Mouse (Mus musculus) hindbrain, postnatal 0 days (tissue): ENCODE data around the gene Serpinf1. TPM values are rescaled to one million over a fixed set of nuclear protein-coding genes. Genes with fewer than 3 reads are reported as not detected.

Source experiments
- ATAC-seq: fragments of 200-750 bp; cut with Nextera tagmentation; 2 replicates; pipeline ENCODE4 v1.8.0; 2017; ENCODE audit warnings: mild to moderate bottlenecking, moderate TSS enrichment, moderate library complexity
- DNase-seq: peaks from one replicate; pipeline ENCODE4 v3.0.0-alpha.2; 2015; ENCODE audit warnings: low spot score
- H3K27ac ChIP-seq: fragments of 300-500 bp; sonication (generic); 2 replicates; pipeline ENCODE4 v1.5.1; 2014; ENCODE audit warnings: mild to moderate bottlenecking
- H3K27me3 ChIP-seq: fragments of 300-500 bp; sonication (generic); 2 replicates; pipeline ENCODE4 v1.6.1; 2014; ENCODE audit warnings: low read length, mixed read lengths; ENCODE audit not compliant: insufficient read depth
- H3K36me3 ChIP-seq: fragments of 300-500 bp; sonication (generic); 2 replicates; pipeline ENCODE4 v1.6.1; 2014; ENCODE audit warnings: low read length, mixed read lengths; ENCODE audit not compliant: insufficient read depth
- H3K4me1 ChIP-seq: fragments of 300-500 bp; sonication (generic); 2 replicates; pipeline ENCODE4 v1.6.1; 2014; ENCODE audit warnings: antibody characterized with exemption, low read length, mixed read lengths; ENCODE audit not compliant: insufficient read depth
- H3K4me2 ChIP-seq: fragments of 300-500 bp; sonication (generic); 2 replicates; pipeline ENCODE4 v1.6.1; 2014; ENCODE audit warnings: low read depth, mild to moderate bottlenecking, low read length, moderate library complexity, mixed read lengths
- H3K4me3 ChIP-seq: fragments of 300-500 bp; sonication (generic); 2 replicates; pipeline ENCODE4 v1.5.1; 2014; ENCODE audit warnings: low read length
- H3K9ac ChIP-seq: fragments of 300-500 bp; sonication (generic); replicated peaks from 2 replicates; pipeline ENCODE4 v1.6.1; 2014; ENCODE audit warnings: mild to moderate bottlenecking, low read length, moderate library complexity, mixed read lengths
- H3K9me3 ChIP-seq: fragments of 300-500 bp; sonication (generic); 2 replicates; pipeline ENCODE4 v1.6.1; 2016; ENCODE audit warnings: low read length, mixed read lengths
- CTCF ChIP-seq: IDR thresholded peaks from 2 replicates; pipeline ENCODE4 v1.5.1; 2016; ENCODE audit warnings: antibody characterized with exemption, control low read depth, low read depth
- WGBS: fragments of 180-500 bp; shearing (Covaris S2); extraction: QIAGEN DNeasy Blood & Tissue Kit; methylation state at CpG from one replicate; pipeline ENCODE4 v1.1.7; 2014; 5-methylcytosine and 5-hydroxymethylcytosine counted together
- polyA plus RNA-seq: library from polyadenylated mRNA; unstranded; fragments of >200 nt; fragmentation: Nextera tagmentation; extraction: Ambion mirVana; gene quantifications from 2 replicates; pipeline ENCODE4 v1.2.1, GENCODE M21; 2015
- total RNA-seq: library from RNA; depleted of rRNA; stranded (reverse); fragments of >200 nt; gene quantifications from 2 replicates; pipeline ENCODE4 v1.2.3, GENCODE M21; 2014

Serpinf1 gene
- total and polyA plus RNA-seq, 2 experiments from 2014 or later: 47.1 to 57.6 TPM

DNA sequence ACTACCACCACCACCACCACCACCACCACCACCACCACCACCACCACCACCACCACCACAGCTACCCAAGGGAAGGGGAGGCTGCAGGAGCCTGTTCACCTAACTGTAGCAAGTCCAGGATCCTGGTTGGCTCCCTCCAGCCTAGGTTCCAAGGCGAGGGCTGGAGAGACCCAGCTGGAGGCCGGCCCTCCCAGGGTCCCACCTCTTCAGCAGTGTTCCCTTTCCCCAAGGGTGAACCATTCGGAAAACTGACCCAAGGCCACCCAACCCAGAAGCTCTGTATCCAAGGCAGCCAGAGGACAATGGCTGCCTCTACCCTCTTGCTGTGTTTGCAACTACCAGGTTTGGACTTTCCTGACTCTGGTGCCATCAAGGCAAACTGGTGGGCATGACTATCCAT lies 17.4 kb upstream of the Serpinf1 start:
- H3K4me2 ChIP-seq: no peak overlapping the region
- no peak overlapping the region for H3K4me3 ChIP-seq
- no peak overlapping the region for H3K9ac ChIP-seq
- peaks cover 9% of the 10 kb centered on the region for H3K36me3 ChIP-seq
- H3K4me1 ChIP-seq: no peaks in the 10 kb centered on the region
- no peaks in the 10 kb centered on the region for H3K27me3 ChIP-seq
- WGBS: 98% methylated on average over 3 of the region's 3 CpGs
- ATAC-seq (no peak), DNase-seq (no peak)
- no peak for TF ChIP-seq CTCF
- no peaks in the 10 kb centered on the region for H3K9me3 ChIP-seq
- no peak overlapping the region for H3K27ac ChIP-seq

GRCm38 (mm10) chr11:75439363-75439762 lies 16.9 kb upstream of the Serpinf1 start, which contains the start of gene Serpinf2:
TSS of gene Serpinf2 (minus strand) at chr11:75439591.
- WGBS: 83% methylated on average over 6 of the region's 6 CpGs
- H3K36me3 ChIP-seq: peaks cover 9% of the 10 kb centered on the region
- no peak for ATAC-seq

DNA sequence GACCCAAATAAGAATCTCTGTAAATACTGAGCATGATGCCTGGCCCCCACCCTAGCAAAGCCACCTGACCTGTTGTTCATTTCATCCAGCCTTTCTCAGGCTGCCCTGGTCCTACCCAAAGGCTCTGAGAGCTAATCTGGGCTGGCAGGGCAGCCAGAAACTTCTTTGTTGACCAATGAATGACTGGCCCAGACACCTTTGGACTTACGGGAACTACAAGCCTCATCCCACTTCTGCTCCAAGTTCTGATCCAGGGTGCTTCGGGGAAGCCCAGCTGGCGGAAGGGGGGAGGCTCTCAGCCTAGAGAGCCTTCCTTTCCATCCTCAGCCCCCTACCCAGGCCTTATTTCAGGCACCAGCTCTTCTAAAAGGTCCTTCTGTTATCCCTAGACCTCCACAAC lies 16.3 kb upstream of the Serpinf1 start:
- TF ChIP-seq CTCF: no peak
- H3K27ac ChIP-seq: no peak overlapping the region
- H3K4me1 ChIP-seq: no peaks in the 10 kb centered on the region
- H3K9me3 ChIP-seq: no peaks in the 10 kb centered on the region
- 89% methylated on average over 3 of the region's 3 CpGs for WGBS
- H3K36me3 ChIP-seq: peaks cover 9% of the 10 kb centered on the region
- DNase-seq: no peak
- no peak for ATAC-seq
- no peak overlapping the region for H3K4me2 ChIP-seq
- no peak overlapping the region for H3K9ac ChIP-seq
- no peaks in the 10 kb centered on the region for H3K27me3 ChIP-seq
- no peak overlapping the region for H3K4me3 ChIP-seq

More at GRCm38 (mm10) chr11:75439363-75439762, 16.9 kb upstream of the Serpinf1 start, which contains the start of gene Serpinf2:
- Histone ChIP-seq H3K4me3 (no peak within 1 kb of the TSS), H3K4me1 (no peaks in the 10 kb centered on the region), H3K9ac (no peak within 1 kb of the TSS), H3K27ac (no peak within 1 kb of the TSS), H3K4me2 (no peak within 1 kb of the TSS), H3K9me3 (no peaks in the 10 kb centered on the region), H3K27me3 (no peaks in the 10 kb centered on the region)
- TF ChIP-seq CTCF: no peak
- DNase-seq: no peak

DNA sequence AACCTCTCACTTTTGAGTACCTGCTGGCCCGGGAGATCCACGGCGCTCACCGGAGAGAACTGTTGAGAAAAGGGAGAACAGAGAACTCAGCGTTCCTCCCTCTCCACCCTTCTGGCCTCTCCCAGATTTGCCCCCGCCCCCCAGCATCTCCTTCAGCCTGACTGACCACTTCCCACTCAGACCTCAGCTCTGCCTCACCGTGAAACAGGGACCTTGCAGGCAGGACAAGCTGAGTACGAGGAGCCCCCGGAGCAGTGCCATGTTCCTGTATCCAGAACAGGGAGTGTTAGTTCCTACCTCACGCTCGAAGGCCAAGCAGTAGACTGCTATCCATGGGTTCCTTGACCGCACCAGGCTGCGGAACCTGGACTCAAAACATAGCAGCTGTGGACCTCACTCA lies 15.7 kb upstream of the Serpinf1 start:
- H3K4me2 ChIP-seq: no peak overlapping the region
- no peak overlapping the region for H3K9ac ChIP-seq
- H3K4me3 ChIP-seq: no peak overlapping the region
- WGBS: 83% methylated on average over 13 of the region's 13 CpGs
- DNase-seq (no peak), ATAC-seq (no peak)
- H3K36me3 ChIP-seq: peaks cover 9% of the 10 kb centered on the region
- no peaks in the 10 kb centered on the region for H3K4me1 ChIP-seq
- no peak for TF ChIP-seq CTCF
- H3K27me3 ChIP-seq: no peaks in the 10 kb centered on the region
- no peak overlapping the region for H3K27ac ChIP-seq
- H3K9me3 ChIP-seq: no peaks in the 10 kb centered on the region

GRCm38 (mm10) chr11:75434138-75434537 lies 11.6 kb upstream of the Serpinf1 start:
- Histone ChIP-seq H3K4me1 (no peaks in the 10 kb centered on the region), H3K9me3 (no peaks in the 10 kb centered on the region), H3K27me3 (no peaks in the 10 kb centered on the region), H3K9ac (no peak overlapping the region), H3K4me3 (no peak overlapping the region), H3K36me3 (no peaks in the 10 kb centered on the region), H3K4me2 (no peak overlapping the region), H3K27ac (no peak overlapping the region)
- WGBS: 86% methylated on average over 5 of the region's 5 CpGs
- ATAC-seq: no peak
- no peak for DNase-seq
- no peak for TF ChIP-seq CTCF

GRCm38 (mm10) chr11:75431307-75431706 lies 8.8 kb upstream of the Serpinf1 start:
- H3K27ac ChIP-seq: no peak overlapping the region
- peak; percentile 92 for ATAC-seq
- WGBS: 40% methylated on average over 11 of the region's 11 CpGs

GRCm38 (mm10) chr11:75429019-75429705 lies 6.7 kb upstream of the Serpinf1 start:
- whole genome bisulfite sequencing: 88% methylated on average over 9 of the region's 9 CpGs
- DNase-seq: no peak
- no peaks in the 10 kb centered on the region for H3K4me1 ChIP-seq
- no peaks in the 10 kb centered on the region for H3K9me3 ChIP-seq
- no peaks in the 10 kb centered on the region for H3K36me3 ChIP-seq
- H3K4me3 ChIP-seq: no peak overlapping the region
- H3K27me3 ChIP-seq: no peaks in the 10 kb centered on the region
- no peak overlapping the region for H3K9ac ChIP-seq
- H3K27ac ChIP-seq: no peak overlapping the region
- TF ChIP-seq CTCF: no peak
- no peak overlapping the region for H3K4me2 ChIP-seq
- no peak for ATAC-seq

More at GRCm38 (mm10) chr11:75431307-75431706, 8.8 kb upstream of the Serpinf1 start:
- Histone ChIP-seq H3K9ac (no peak overlapping the region), H3K4me1 (no peaks in the 10 kb centered on the region), H3K4me2 (peak overlapping the region; percentile 2; the same call in 1 of the 2 replicates), H3K9me3 (no peaks in the 10 kb centered on the region), H3K27me3 (no peaks in the 10 kb centered on the region), H3K36me3 (no peaks in the 10 kb centered on the region), H3K4me3 (no peak overlapping the region)
- no peak for TF ChIP-seq CTCF
- DNase-seq: peak; percentile 79
